Mouse (Mus musculus): ENCODE data around the gene Smarcal1.

The Smarcal1 gene

GRCm38 (mm10) chr1:72592350-72592749 is 9.3 kb downstream of the Smarcal1 start:
- no peak for DNase-seq

GRCm38 (mm10) chr1:72593340-72593951 is 10.4 kb downstream of the Smarcal1 start:
- DNase-seq = peak; percentile 90

GRCm38 (mm10) chr1:72595686-72596085 is 12.6 kb downstream of the Smarcal1 start:
- no peak for DNase-seq

GRCm38 (mm10) chr1:72596231-72596630 is 13.2 kb downstream of the Smarcal1 start:
- no peak for DNase-seq

GRCm38 (mm10) chr1:72599146-72600101 is 16.4 kb downstream of the Smarcal1 start:
- no peak for DNase-seq

GRCm38 (mm10) chr1:72600778-72601177 is 17.7 kb downstream of the Smarcal1 start:
- DNase-seq = no peak

GRCm38 (mm10) chr1:72601233-72601632 is 18.2 kb downstream of the Smarcal1 start:
- no peak for DNase-seq

- DNase-seq = no peak
These were observed 19.1 kb downstream of the Smarcal1 start for GRCm38 (mm10) chr1:72602186-72602585.

- no peak for DNase-seq
These were observed 19.8 kb downstream of the Smarcal1 start for GRCm38 (mm10) chr1:72602803-72603202.

GRCm38 (mm10) chr1:72606186-72606673 is 23.2 kb downstream of the Smarcal1 start:
- DNase-seq = no peak

GRCm38 (mm10) chr1:72609129-72609528 is 26.1 kb downstream of the Smarcal1 start:
- DNase-seq = no peak

- DNase-seq = no peak
These were observed 27.1 kb downstream of the Smarcal1 start for GRCm38 (mm10) chr1:72609887-72610877.

- DNase-seq = no peak
These were observed 29.1 kb downstream of the Smarcal1 start for GRCm38 (mm10) chr1:72612172-72612571.

- DNase-seq = no peak
These were observed 52.2 kb downstream of the Smarcal1 start for GRCm38 (mm10) chr1:72635221-72635620.

GRCm38 (mm10) chr1:72640658-72641410 is 57.8 kb downstream of the Smarcal1 start:
- DNase-seq = peak; percentile 57

GRCm38 (mm10) chr1:72673070-72673469 is 90.0 kb downstream of the Smarcal1 start:
- no peak for DNase-seq

All from layer of hippocampus, adult 9-11 months (tissue).